Mouse (Mus musculus): ENCODE data around the gene Lrrc49. TPM values are rescaled to one million over a fixed set of nuclear protein-coding genes. Genes with fewer than 3 reads are reported as not detected.

Gene Lrrc49
- polyA plus RNA-seq, 2 experiments: 15.3 to 16.2 TPM

- no peak overlapping the region for H3K27ac ChIP-seq (replicated peaks; ENCODE audit: low read depth, low read length)
- DNase-seq (ENCODE audit: low spot score) (no peak), ATAC-seq (ENCODE audit: low FRiP score, low read depth) (no peak)
- WGBS: 97% methylated on average over 3 of the region's 3 CpGs
- no peak overlapping the region for H3K9ac ChIP-seq (ENCODE audit: low read depth, low read length, severe bottlenecking)
- H3K4me1 ChIP-seq (ENCODE audit: control insufficient read depth, insufficient read depth, low read length): no peaks in the 10 kb centered on the region
- H3K9me3 ChIP-seq (ENCODE audit: control insufficient read depth, low read length): no peaks in the 10 kb centered on the region
- H3K4me3 ChIP-seq (replicated peaks; ENCODE audit: low read length): no peak overlapping the region
- H3K4me2 ChIP-seq (replicated peaks; ENCODE audit: low read depth, low read length, severe bottlenecking): no peak overlapping the region
- no peaks in the 10 kb centered on the region for H3K27me3 ChIP-seq (ENCODE audit: control insufficient read depth, insufficient read depth, low read length)
- peaks cover 24% of the 10 kb centered on the region for H3K36me3 ChIP-seq (ENCODE audit: control insufficient read depth, insufficient read depth, low read length)
- no peak for TF ChIP-seq POLR2A (IDR thresholded peaks at IDR 0.05; ENCODE audit: borderline replicate concordance, extremely low read depth, insufficient read depth, insufficient read length)
These were observed 22.4 kb downstream of the Lrrc49 start for GRCm38 (mm10) chr9:60665535-60665934.

GRCm38 (mm10) chr9:60664866-60665265 lies 23.1 kb downstream of the Lrrc49 start:
- Histone ChIP-seq H3K27me3 (ENCODE audit: control insufficient read depth, insufficient read depth, low read length) (no peaks in the 10 kb centered on the region), H3K4me1 (ENCODE audit: control insufficient read depth, insufficient read depth, low read length) (no peaks in the 10 kb centered on the region), H3K4me3 (replicated peaks; ENCODE audit: low read length) (no peak overlapping the region), H3K9ac (ENCODE audit: low read depth, low read length, severe bottlenecking) (no peak overlapping the region), H3K4me2 (replicated peaks; ENCODE audit: low read depth, low read length, severe bottlenecking) (no peak overlapping the region), H3K36me3 (ENCODE audit: control insufficient read depth, insufficient read depth, low read length) (peaks cover 24% of the 10 kb centered on the region), H3K27ac (replicated peaks; ENCODE audit: low read depth, low read length) (no peak overlapping the region), H3K9me3 (ENCODE audit: control insufficient read depth, low read length) (no peaks in the 10 kb centered on the region)
- DNase-seq (ENCODE audit: low spot score) (no peak), ATAC-seq (ENCODE audit: low FRiP score, low read depth) (no peak)
- 86% methylated on average over 5 of the region's 5 CpGs for WGBS
- no peak for TF ChIP-seq POLR2A (IDR thresholded peaks at IDR 0.05; ENCODE audit: borderline replicate concordance, extremely low read depth, insufficient read depth, insufficient read length)

GRCm38 (mm10) chr9:60664385-60664784 lies 23.6 kb downstream of the Lrrc49 start:
- no peaks in the 10 kb centered on the region for H3K4me1 ChIP-seq (ENCODE audit: control insufficient read depth, insufficient read depth, low read length)
- no peak overlapping the region for H3K27ac ChIP-seq (replicated peaks; ENCODE audit: low read depth, low read length)
- no peaks in the 10 kb centered on the region for H3K9me3 ChIP-seq (ENCODE audit: control insufficient read depth, low read length)
- H3K9ac ChIP-seq (ENCODE audit: low read depth, low read length, severe bottlenecking): no peak overlapping the region
- 99% methylated on average over 12 of the region's 12 CpGs for WGBS
- H3K27me3 ChIP-seq (ENCODE audit: control insufficient read depth, insufficient read depth, low read length): no peaks in the 10 kb centered on the region
- TF ChIP-seq POLR2A (IDR thresholded peaks at IDR 0.05; ENCODE audit: borderline replicate concordance, extremely low read depth, insufficient read depth, insufficient read length): no peak
- ATAC-seq (ENCODE audit: low FRiP score, low read depth): no peak
- no peak for DNase-seq (ENCODE audit: low spot score)
- no peak overlapping the region for H3K4me3 ChIP-seq (replicated peaks; ENCODE audit: low read length)
- no peak overlapping the region for H3K4me2 ChIP-seq (replicated peaks; ENCODE audit: low read depth, low read length, severe bottlenecking)
- H3K36me3 ChIP-seq (ENCODE audit: control insufficient read depth, insufficient read depth, low read length): peaks cover 24% of the 10 kb centered on the region

GRCm38 (mm10) chr9:60662936-60663335 lies 25.0 kb downstream of the Lrrc49 start:
- TF ChIP-seq POLR2A (IDR thresholded peaks at IDR 0.05; ENCODE audit: borderline replicate concordance, extremely low read depth, insufficient read depth, insufficient read length): no peak
- no peak overlapping the region for H3K4me3 ChIP-seq (replicated peaks; ENCODE audit: low read length)
- H3K27me3 ChIP-seq (ENCODE audit: control insufficient read depth, insufficient read depth, low read length): no peaks in the 10 kb centered on the region
- H3K9me3 ChIP-seq (ENCODE audit: control insufficient read depth, low read length): no peaks in the 10 kb centered on the region
- H3K36me3 ChIP-seq (ENCODE audit: control insufficient read depth, insufficient read depth, low read length): peaks cover 20% of the 10 kb centered on the region
- H3K4me1 ChIP-seq (ENCODE audit: control insufficient read depth, insufficient read depth, low read length): no peaks in the 10 kb centered on the region
- no peak for ATAC-seq (ENCODE audit: low FRiP score, low read depth)
- no peak overlapping the region for H3K9ac ChIP-seq (ENCODE audit: low read depth, low read length, severe bottlenecking)
- WGBS: 68% methylated on average over 2 of the region's 2 CpGs
- H3K4me2 ChIP-seq (replicated peaks; ENCODE audit: low read depth, low read length, severe bottlenecking): no peak overlapping the region
- no peak for DNase-seq (ENCODE audit: low spot score)
- H3K27ac ChIP-seq (replicated peaks; ENCODE audit: low read depth, low read length): no peak overlapping the region

- ATAC-seq (ENCODE audit: low FRiP score, low read depth) (no peak), DNase-seq (ENCODE audit: low spot score) (no peak)
- Histone ChIP-seq H3K4me1 (ENCODE audit: control insufficient read depth, insufficient read depth, low read length) (no peaks in the 10 kb centered on the region), H3K36me3 (ENCODE audit: control insufficient read depth, insufficient read depth, low read length) (no peaks in the 10 kb centered on the region), H3K9me3 (ENCODE audit: control insufficient read depth, low read length) (no peaks in the 10 kb centered on the region), H3K27ac (replicated peaks; ENCODE audit: low read depth, low read length) (no peak overlapping the region), H3K9ac (ENCODE audit: low read depth, low read length, severe bottlenecking) (no peak overlapping the region), H3K27me3 (ENCODE audit: control insufficient read depth, insufficient read depth, low read length) (no peaks in the 10 kb centered on the region), H3K4me2 (replicated peaks; ENCODE audit: low read depth, low read length, severe bottlenecking) (no peak overlapping the region), H3K4me3 (replicated peaks; ENCODE audit: low read length) (no peak overlapping the region)
- no peak for TF ChIP-seq POLR2A (IDR thresholded peaks at IDR 0.05; ENCODE audit: borderline replicate concordance, extremely low read depth, insufficient read depth, insufficient read length)
These were observed 34.4 kb downstream of the Lrrc49 start for GRCm38 (mm10) chr9:60653582-60653981.

GRCm38 (mm10) chr9:60653137-60653536 lies 34.8 kb downstream of the Lrrc49 start:
- H3K4me1 ChIP-seq (ENCODE audit: control insufficient read depth, insufficient read depth, low read length): no peaks in the 10 kb centered on the region
- no peak for ATAC-seq (ENCODE audit: low FRiP score, low read depth)
- H3K9ac ChIP-seq (ENCODE audit: low read depth, low read length, severe bottlenecking): no peak overlapping the region
- H3K4me2 ChIP-seq (replicated peaks; ENCODE audit: low read depth, low read length, severe bottlenecking): no peak overlapping the region
- 91% methylated on average over 1 of the region's 1 CpGs for WGBS
- TF ChIP-seq POLR2A (IDR thresholded peaks at IDR 0.05; ENCODE audit: borderline replicate concordance, extremely low read depth, insufficient read depth, insufficient read length): no peak
- H3K27me3 ChIP-seq (ENCODE audit: control insufficient read depth, insufficient read depth, low read length): no peaks in the 10 kb centered on the region
- no peak for DNase-seq (ENCODE audit: low spot score)
- H3K27ac ChIP-seq (replicated peaks; ENCODE audit: low read depth, low read length): no peak overlapping the region
- no peaks in the 10 kb centered on the region for H3K9me3 ChIP-seq (ENCODE audit: control insufficient read depth, low read length)
- H3K4me3 ChIP-seq (replicated peaks; ENCODE audit: low read length): no peak overlapping the region
- H3K36me3 ChIP-seq (ENCODE audit: control insufficient read depth, insufficient read depth, low read length): no peaks in the 10 kb centered on the region

All from limb, embryonic 14.5 days (tissue).